Mouse (Mus musculus) left cerebral cortex, postnatal 10 days (tissue): ENCODE results near the gene Trarg1. TPM values are rescaled to one million over a fixed set of nuclear protein-coding genes. Genes with fewer than 3 reads are reported as not detected.
A peak's percentile ranks its signal among the peaks of the same experiment; 100 is the strongest.
"Not testable (repeated sequence)": the region's sequence is repeated elsewhere in the genome, so short reads cannot be mapped to it uniquely, and the experiment has no call there.

Source experiments
- DNase-seq, 2 experiments: peaks; one replicate each; pipeline ENCODE4 v3.0.0; 2021 to 2022; ENCODE audit warnings: low spot score in 2 of 2, mixed read lengths in 1 of 2; ENCODE audit errors: extremely low spot score in 1 of 2
- intact Hi-C: fragments of 180-260 bp; cut with DNase I; formaldehyde crosslinking; loops from one replicate; pipeline ENCODE4 v1.15.1; 2025
- total RNA-seq, 2 experiments: library from RNA; stranded (reverse); gene quantifications; 2 replicates each; pipeline ENCODE4 v1.2.3; 2021

Trarg1 gene
- 1 to 10 TPM in 1 of 2 experiments, under 1 TPM in 1; 0.91 to 1.0 TPM for total RNA-seq

- intact Hi-C loops = loop anchor here (5.0 kb wide), 2 partner anchors 63 to 83 kb away; partner anchors contain the start of gene Gosr1
- not testable (repeated sequence) for DNase-seq
These were observed at the start of gene Trarg1 for GRCm38 (mm10) chr11:76679508-76679907. TSS of gene Trarg1 (plus strand) at chr11:76679808.

GRCm38 (mm10) chr11:76630023-76630422 is 49.6 kb upstream of the Trarg1 start:
- intact Hi-C loops = no loop called here

GRCm38 (mm10) chr11:76630487-76630886 is 49.1 kb upstream of the Trarg1 start:
- no peak for DNase-seq
- intact Hi-C loops = no loop called here

More at GRCm38 (mm10) chr11:76630023-76630422, 49.6 kb upstream of the Trarg1 start:
- DNase-seq = no peak

- intact Hi-C loops = no loop called here
- DNase-seq = no peak
These were observed 40.2 kb upstream of the Trarg1 start for GRCm38 (mm10) chr11:76639269-76639985.

GRCm38 (mm10) chr11:76640231-76640630 is 39.4 kb upstream of the Trarg1 start:
- intact Hi-C loops = loop anchor here (10.0 kb wide), 2 partner anchors 65 to 95 kb away; no protein-coding TSS in a partner anchor
- no peak for DNase-seq

GRCm38 (mm10) chr11:76644257-76644656 is 35.4 kb upstream of the Trarg1 start:
- intact Hi-C loops = loop anchor here (10.0 kb wide), 2 partner anchors 69 to 99 kb away; no protein-coding TSS in a partner anchor
- no peak for DNase-seq

GRCm38 (mm10) chr11:76645036-76645435 is 34.6 kb upstream of the Trarg1 start:
- intact Hi-C loops = loop anchor here (5.0 to 10.0 kb wide), 4 partner anchors 70 to 188 kb away; no protein-coding TSS in a partner anchor
- no peak for DNase-seq

GRCm38 (mm10) chr11:76645955-76646354 is 33.7 kb upstream of the Trarg1 start:
- DNase-seq = peak; percentile 90 to 91
- intact Hi-C loops = loop anchor here (5.0 to 10.0 kb wide), 4 partner anchors 71 to 189 kb away; no protein-coding TSS in a partner anchor

- intact Hi-C loops = loop anchor here (5.0 to 10.0 kb wide), 4 partner anchors 72 to 190 kb away; no protein-coding TSS in a partner anchor
- DNase-seq = peak in 1 of 2 experiments; percentile 51
These were observed 32.5 kb upstream of the Trarg1 start for GRCm38 (mm10) chr11:76647062-76647461.

GRCm38 (mm10) chr11:76647500-76647899 is 32.1 kb upstream of the Trarg1 start:
- intact Hi-C loops = loop anchor here (5.0 to 10.0 kb wide), 4 partner anchors 73 to 190 kb away; no protein-coding TSS in a partner anchor
- peak; percentile 63 to 80 for DNase-seq

- intact Hi-C loops = no loop called here
- DNase-seq = peak in 1 of 2 experiments; percentile 62
These were observed 28.6 kb upstream of the Trarg1 start for GRCm38 (mm10) chr11:76650862-76651560.

- no peak for DNase-seq
- intact Hi-C loops = no loop called here
These were observed 26.7 kb upstream of the Trarg1 start for GRCm38 (mm10) chr11:76652838-76653334.

GRCm38 (mm10) chr11:76655106-76655505 is 24.5 kb upstream of the Trarg1 start:
- intact Hi-C loops = loop anchor here (2.0 to 5.0 kb wide), 2 partner anchors 87 to 108 kb away; partner anchors contain the start of gene Gosr1
- peak; percentile 42 to 64 for DNase-seq

- intact Hi-C loops = loop anchor here (5.0 kb wide), 1 partner anchor 85 kb away; no protein-coding TSS in a partner anchor
- no peak for DNase-seq
These were observed 22.1 kb upstream of the Trarg1 start for GRCm38 (mm10) chr11:76657450-76657970.

- no peak for DNase-seq
- intact Hi-C loops = loop anchor here (5.0 kb wide), 1 partner anchor 83 kb away; no protein-coding TSS in a partner anchor
These were observed 20.3 kb upstream of the Trarg1 start for GRCm38 (mm10) chr11:76659138-76659930.

- DNase-seq = no peak
- intact Hi-C loops = no loop called here
These were observed 17.7 kb upstream of the Trarg1 start for GRCm38 (mm10) chr11:76661790-76662468.

GRCm38 (mm10) chr11:76666002-76666649 is 13.5 kb upstream of the Trarg1 start:
- intact Hi-C loops = no loop called here
- no peak for DNase-seq
